Mouse (Mus musculus) heart, adult 2 months (tissue): ENCODE data around the gene Zgrf1. TPM values are rescaled to one million over a fixed set of nuclear protein-coding genes. Genes with fewer than 3 reads are reported as not detected.

Source experiments
- DNase-seq, 2 experiments: peaks; one replicate each; pipeline ENCODE4 v3.0.0; 2021
- H3K27ac ChIP-seq: fragments of 200-600 bp; 2 replicates; pipeline ENCODE4 v1.8.1; 2022
- H3K27me3 ChIP-seq: fragments of 200-500 bp; 2 replicates; pipeline ENCODE4 v1.6.1; 2012; ENCODE audit warnings: mild to moderate bottlenecking, low read length, inconsistent platforms, mixed read lengths; ENCODE audit not compliant: control insufficient read depth, insufficient read depth
- H3K36me3 ChIP-seq: fragments of 200-500 bp; 2 replicates; pipeline ENCODE4 v1.6.1; 2012; ENCODE audit warnings: low read length, inconsistent platforms; ENCODE audit not compliant: control insufficient read depth, insufficient read depth
- H3K4me1 ChIP-seq: fragments of 200-500 bp; 2 replicates; pipeline ENCODE4 v1.6.1; 2011; ENCODE audit warnings: low read length; ENCODE audit not compliant: control insufficient read depth, insufficient read depth
- H3K4me3 ChIP-seq: fragments of 200-600 bp; 2 replicates; pipeline ENCODE4 v1.8.1; 2022
- H3K79me2 ChIP-seq: fragments of 200-500 bp; replicated peaks from 2 replicates; pipeline ENCODE4 v1.6.1; 2012; ENCODE audit warnings: mild to moderate bottlenecking, inconsistent platforms, low read length, moderate library complexity, mixed read lengths; ENCODE audit not compliant: control insufficient read depth, insufficient read depth
- H3K9ac ChIP-seq: fragments of 200-500 bp; 2 replicates; pipeline ENCODE4 v1.6.1; 2012; ENCODE audit warnings: low read depth, mild to moderate bottlenecking, control low read depth, inconsistent platforms, low read length, mixed read lengths
- CTCF ChIP-seq: fragments of 200-600 bp; IDR thresholded peaks from 2 replicates; pipeline ENCODE4 v1.8.1; 2022; ENCODE audit warnings: antibody characterized with exemption, mild to moderate bottlenecking, moderate library complexity
- EP300 ChIP-seq: fragments of 200-500 bp; IDR thresholded peaks from 2 replicates; pipeline ENCODE4 v1.6.1; 2011; ENCODE audit warnings: low read depth, low read length, control low read depth; ENCODE audit not compliant: insufficient read depth
- POLR2A ChIP-seq: fragments of 200-500 bp; IDR thresholded peaks from 2 replicates; pipeline ENCODE4 v1.6.1; 2011; ENCODE audit warnings: mild to moderate bottlenecking, low read depth, low read length, control low read depth; ENCODE audit not compliant: insufficient read depth
- WGBS: fragments of 180-500 bp; shearing (Covaris S2); methylation state at CpG from one replicate; pipeline ENCODE4 v1.1.7; 2018; 5-methylcytosine and 5-hydroxymethylcytosine counted together
- intact Hi-C: fragments of 180-260 bp; cut with DNase I; formaldehyde crosslinking; loops from one replicate; pipeline ENCODE4 v1.15.1; 2025
- polyA plus RNA-seq: library from polyadenylated mRNA; depleted of rRNA; stranded (reverse); fragments of >200 nt; gene quantifications from 2 replicates; pipeline ENCODE4 v1.2.3, GENCODE M21; 2012
- total RNA-seq, 2 experiments: library from RNA; stranded (reverse); gene quantifications; 2 replicates each; pipeline ENCODE4 v1.2.3; 2021

Zgrf1 gene
- total and polyA plus RNA-seq, 3 experiments = 0.27 to 0.66 (median 0.47) TPM

DNA sequence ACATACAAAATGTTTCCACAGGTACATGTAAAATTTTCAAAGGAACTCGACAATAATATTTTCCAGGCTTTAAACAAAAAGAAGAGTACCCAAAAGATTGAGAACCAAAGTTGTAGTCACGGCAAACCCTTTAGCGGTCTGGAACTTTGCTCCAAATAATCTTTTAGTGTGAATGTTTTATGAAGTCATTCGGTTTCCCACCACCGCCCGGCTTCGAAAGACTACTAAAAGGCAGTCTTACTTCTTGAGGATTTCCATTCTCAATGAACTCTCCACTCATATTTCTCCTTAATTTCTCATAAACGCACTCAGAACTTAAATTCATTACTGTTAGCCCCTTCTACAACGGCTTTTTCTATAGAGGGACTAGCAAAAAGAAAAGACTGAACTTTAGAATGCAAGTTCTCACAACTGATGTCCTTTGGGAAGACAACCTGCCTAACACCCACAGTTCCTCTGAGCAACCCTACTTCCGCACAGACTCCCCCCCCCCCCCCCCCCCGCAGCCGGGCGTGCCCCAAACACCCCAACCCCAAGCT lies 786 bp upstream of the Zgrf1 start:
- Histone ChIP-seq H3K27ac (peak overlapping the region; percentile 95), H3K79me2 (no peaks in the 10 kb centered on the region; the same call in 1 of the 2 replicates), H3K27me3 (no peaks in the 10 kb centered on the region), H3K4me1 (peaks cover 1% of the 10 kb centered on the region; the same call in 1 of the 2 replicates), H3K9ac (peak overlapping the region; percentile 44; the same call in 1 of the 2 replicates), H3K4me3 (peak overlapping the region; percentile 91), H3K36me3 (no peaks in the 10 kb centered on the region)
- 2% methylated on average over 12 of the region's 13 CpGs for WGBS
- no peak for TF ChIP-seq CTCF
- TF ChIP-seq POLR2A = no peak
- TF ChIP-seq EP300 = no peak
- intact Hi-C loops = loop anchor here (5.0 to 10.0 kb wide), 4 partner anchors 230 to 358 kb away; partner anchors contain the start of genes Ap1ar and Fam241a
- no peak for DNase-seq

- Histone ChIP-seq H3K9ac (peak overlapping the region; percentile 63; the same call in 1 of the 2 replicates), H3K27me3 (no peaks in the 10 kb centered on the region), H3K36me3 (no peaks in the 10 kb centered on the region), H3K4me3 (peak overlapping the region; percentile 91), H3K4me1 (peaks cover 1% of the 10 kb centered on the region; the same call in 1 of the 2 replicates), H3K79me2 (no peaks in the 10 kb centered on the region), H3K27ac (peak overlapping the region; percentile 95)
- TF ChIP-seq CTCF (no peak), POLR2A (no peak), EP300 (no peak)
- no peak for DNase-seq
- intact Hi-C loops = loop anchor here (5.0 to 10.0 kb wide), 4 partner anchors 231 to 359 kb away; partner anchors contain the start of genes Ap1ar and Fam241a
- 1% methylated on average over 4 of the region's 4 CpGs for WGBS
These were observed 393 bp downstream of the Zgrf1 start for GRCm38 (mm10) chr3:127553720-127554043.

DNA sequence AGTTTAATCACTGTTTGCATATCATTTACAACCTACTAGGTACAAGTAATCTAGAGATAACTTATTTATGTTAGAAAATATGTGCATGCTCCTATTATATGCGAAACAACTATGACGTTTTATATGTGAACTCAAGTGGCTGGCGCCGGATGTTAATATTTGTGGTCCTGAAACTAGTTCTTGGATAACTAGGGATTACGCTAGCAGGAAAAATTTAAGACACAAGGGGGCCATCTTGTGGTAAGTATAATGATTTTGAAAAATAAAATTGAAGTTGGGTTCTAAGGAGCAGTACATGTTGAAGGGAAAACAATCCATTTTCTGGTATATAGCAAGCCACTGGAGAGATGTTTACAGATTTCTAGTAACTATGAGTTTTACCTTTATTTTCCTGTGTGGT lies 1.4 kb downstream of the Zgrf1 start:
- Histone ChIP-seq H3K4me1 (peaks cover 1% of the 10 kb centered on the region; the same call in 1 of the 2 replicates), H3K79me2 (no peaks in the 10 kb centered on the region), H3K27me3 (no peaks in the 10 kb centered on the region), H3K9ac (no peak overlapping the region), H3K27ac (no peak overlapping the region), H3K4me3 (no peak overlapping the region), H3K36me3 (no peaks in the 10 kb centered on the region)
- no peak for DNase-seq
- 28% methylated on average over 5 of the region's 5 CpGs for WGBS
- intact Hi-C loops = loop anchor here (5.0 to 10.0 kb wide), 4 partner anchors 232 to 360 kb away; partner anchors contain the start of genes Ap1ar and Fam241a
- TF ChIP-seq CTCF (peak; percentile 49), EP300 (no peak)

GRCm38 (mm10) chr3:127558201-127558600 lies 4.9 kb downstream of the Zgrf1 start:
- Histone ChIP-seq H3K27ac (no peak overlapping the region), H3K36me3 (no peaks in the 10 kb centered on the region), H3K79me2 (no peaks in the 10 kb centered on the region), H3K27me3 (no peaks in the 10 kb centered on the region), H3K9ac (no peak overlapping the region), H3K4me3 (no peak overlapping the region), H3K4me1 (no peaks in the 10 kb centered on the region; the same call in 1 of the 2 replicates)
- intact Hi-C loops = loop anchor here (10.0 kb wide), 1 partner anchor 363 kb away; no protein-coding TSS in a partner anchor
- TF ChIP-seq CTCF (peak; percentile 44), POLR2A (no peak), EP300 (no peak)
- no peak for DNase-seq

GRCm38 (mm10) chr3:127562974-127563373 lies 9.7 kb downstream of the Zgrf1 start:
- no peaks in the 10 kb centered on the region for H3K27me3 ChIP-seq
- H3K36me3 ChIP-seq = no peaks in the 10 kb centered on the region
- intact Hi-C loops = no loop called here
- DNase-seq = no peak
- H3K79me2 ChIP-seq = no peaks in the 10 kb centered on the region
- whole genome bisulfite sequencing = 91% methylated on average over 4 of the region's 4 CpGs
- H3K9ac ChIP-seq = no peak overlapping the region
- no peak overlapping the region for H3K27ac ChIP-seq
- no peak overlapping the region for H3K4me3 ChIP-seq
- TF ChIP-seq CTCF (no peak), POLR2A (no peak), EP300 (no peak)
- no peaks in the 10 kb centered on the region for H3K4me1 ChIP-seq

- Histone ChIP-seq H3K27me3 (no peaks in the 10 kb centered on the region), H3K27ac (no peak overlapping the region), H3K79me2 (no peaks in the 10 kb centered on the region), H3K36me3 (no peaks in the 10 kb centered on the region), H3K4me3 (no peak overlapping the region), H3K9ac (no peak overlapping the region), H3K4me1 (no peaks in the 10 kb centered on the region)
- DNase-seq = no peak
- TF ChIP-seq CTCF = no peak
- no peak for TF ChIP-seq POLR2A
- TF ChIP-seq EP300 = no peak
- 70% methylated on average over 3 of the region's 3 CpGs for WGBS
- intact Hi-C loops = no loop called here
These were observed 11.8 kb downstream of the Zgrf1 start for GRCm38 (mm10) chr3:127565129-127565528.
